Mouse (Mus musculus) stomach, embryonic 16.5 days (tissue): ENCODE results near the gene Celsr3. TPM values are rescaled to one million over a fixed set of nuclear protein-coding genes. Genes with fewer than 3 reads are reported as not detected.
A peak's percentile ranks its signal among the peaks of the same experiment; 100 is the strongest.

Experiments used
- ATAC-seq: fragments of 200-750 bp; cut with Nextera tagmentation; 2 replicates; pipeline ENCODE4 v1.8.0; 2017; ENCODE audit warnings: moderate number of reproducible peaks, moderate TSS enrichment; ENCODE audit not compliant: insufficient read depth, low FRiP score
- H3K27ac ChIP-seq: fragments of 300-500 bp; sonication (generic); 2 replicates; pipeline ENCODE4 v1.5.1; 2014; ENCODE audit warnings: low read length
- H3K27me3 ChIP-seq: fragments of 300-500 bp; sonication (generic); 2 replicates; pipeline ENCODE4 v1.6.1; 2014; ENCODE audit warnings: low read length, control low read depth, mixed read lengths; ENCODE audit not compliant: control insufficient read depth, insufficient read depth
- H3K36me3 ChIP-seq: fragments of 300-500 bp; sonication (generic); 2 replicates; pipeline ENCODE4 v1.6.1; 2014; ENCODE audit warnings: low read length; ENCODE audit not compliant: control insufficient read depth, insufficient read depth
- H3K4me1 ChIP-seq: fragments of 300-500 bp; sonication (generic); 2 replicates; pipeline ENCODE4 v1.6.1; 2014; ENCODE audit warnings: low read length, control low read depth, mixed read lengths; ENCODE audit not compliant: control insufficient read depth, insufficient read depth
- H3K4me2 ChIP-seq: fragments of 300-500 bp; sonication (generic); 2 replicates; pipeline ENCODE4 v1.6.1; 2014; ENCODE audit warnings: low read depth, low read length, mixed read lengths
- H3K4me3 ChIP-seq: fragments of 300-500 bp; sonication (generic); replicated peaks from 2 replicates; pipeline ENCODE4 v1.5.1; 2014; ENCODE audit warnings: mild to moderate bottlenecking, low read length
- H3K9ac ChIP-seq: fragments of 300-500 bp; sonication (generic); 2 replicates; pipeline ENCODE4 v1.6.1; 2014; ENCODE audit warnings: low read length
- H3K9me3 ChIP-seq: fragments of 300-500 bp; sonication (generic); replicated peaks from 2 replicates; pipeline ENCODE4 v1.6.1; 2016; ENCODE audit warnings: low read length, control low read depth; ENCODE audit not compliant: control insufficient read depth
- WGBS: fragments of 180-500 bp; shearing (Covaris S2); extraction: QIAGEN DNeasy Blood & Tissue Kit; methylation state at CpG from one replicate; pipeline ENCODE4 v1.1.7; 2014; 5-methylcytosine and 5-hydroxymethylcytosine counted together
- microRNA-seq: library from miRNA; unstranded; fragments of <30 nt; microRNA quantifications from one replicate; pipeline ENCODE4, GENCODE M21; 2016
- polyA plus RNA-seq: library from polyadenylated mRNA; unstranded; fragments of >200 nt; fragmentation: Nextera tagmentation; extraction: Ambion mirVana; gene quantifications from 2 replicates; pipeline ENCODE4 v1.2.1, GENCODE M21; 2015

Celsr3 gene
- polyA plus RNA-seq, 1 experiment from 2014 or later: 1.0 TPM

DNA sequence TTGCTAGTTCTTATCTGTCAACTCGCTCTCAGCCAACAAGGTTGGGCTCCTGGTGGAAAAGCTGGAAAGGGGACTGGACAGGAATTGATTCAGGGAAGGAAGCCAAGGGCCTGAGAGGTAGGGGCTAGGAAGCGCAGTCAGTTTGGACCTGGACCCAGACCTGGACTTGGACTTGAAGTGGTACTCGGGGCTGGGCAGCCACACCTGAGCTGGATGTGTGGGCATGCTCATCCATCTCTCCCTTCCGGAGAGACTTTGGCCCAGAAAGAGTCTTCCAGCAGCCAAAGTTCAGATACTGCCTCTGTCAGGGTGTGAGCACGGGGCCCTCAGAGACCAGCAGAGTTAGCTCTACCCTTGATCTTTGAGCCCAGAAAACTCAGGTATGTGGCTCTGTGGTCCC, 29.2 kb downstream of the Celsr3 start:
- H3K4me2 ChIP-seq: peak overlapping the region; percentile 86; the same call in 1 of the 2 replicates
- no peaks in the 10 kb centered on the region for H3K9me3 ChIP-seq
- no peak for ATAC-seq
- WGBS: 45% methylated on average over 5 of the region's 5 CpGs
- H3K27ac ChIP-seq: no peak overlapping the region
- H3K36me3 ChIP-seq: no peaks in the 10 kb centered on the region; the same call in 1 of the 2 replicates
- H3K27me3 ChIP-seq: no peaks in the 10 kb centered on the region
- peaks cover 19% of the 10 kb centered on the region for H3K4me1 ChIP-seq
- no peak overlapping the region for H3K4me3 ChIP-seq
- H3K9ac ChIP-seq: peak overlapping the region; percentile 80

DNA sequence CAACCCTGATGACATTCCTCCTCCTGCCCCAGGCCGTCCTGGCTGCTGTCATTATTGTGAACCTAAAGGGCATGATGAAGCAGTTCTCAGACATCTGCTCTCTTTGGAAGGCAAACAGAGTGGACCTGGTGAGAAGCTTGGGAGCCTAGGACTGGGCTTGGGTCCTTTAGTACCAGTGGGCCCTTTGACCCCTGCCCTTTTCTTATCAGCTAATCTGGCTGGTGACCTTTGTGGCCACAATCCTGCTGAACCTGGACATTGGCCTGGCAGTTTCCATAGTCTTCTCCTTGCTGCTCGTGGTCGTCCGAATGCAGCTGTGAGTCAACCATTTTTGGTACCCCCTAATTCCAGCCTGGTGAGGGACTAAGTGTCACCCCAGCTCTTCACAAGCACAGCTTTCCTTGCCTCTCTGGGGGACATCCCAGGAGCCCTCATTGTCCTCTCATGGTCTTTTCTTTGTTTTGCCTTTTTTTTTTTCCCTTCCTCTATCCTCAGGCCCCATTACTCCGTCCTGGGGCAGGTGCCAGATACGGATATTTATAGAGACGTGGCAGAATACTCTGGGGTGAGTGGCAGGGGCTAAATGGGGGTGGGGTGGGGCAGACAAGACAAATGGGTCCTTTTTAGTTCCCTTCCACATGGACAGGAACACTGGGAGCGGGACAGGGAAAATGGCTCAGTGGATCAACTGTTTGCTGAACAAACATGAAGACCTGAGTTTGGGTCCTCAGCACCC, 32.8 kb downstream of the Celsr3 start:
- WGBS: 67% methylated on average over 8 of the region's 8 CpGs
- no peaks in the 10 kb centered on the region for H3K9me3 ChIP-seq
- H3K27me3 ChIP-seq: no peaks in the 10 kb centered on the region
- ATAC-seq: no peak
- H3K4me1 ChIP-seq: peaks cover 11% of the 10 kb centered on the region
- no peak overlapping the region for H3K4me3 ChIP-seq
- no peak overlapping the region for H3K27ac ChIP-seq
- H3K4me2 ChIP-seq: no peak overlapping the region
- no peaks in the 10 kb centered on the region; the same call in 1 of the 2 replicates for H3K36me3 ChIP-seq
- no peak overlapping the region for H3K9ac ChIP-seq

Small RNA genes lying within 50 kb of the gene (microRNA-seq; reads per million reads assigned to microRNA genes)
- not detected for gene Gm23156

Other genes with a start within 250 kb of the Celsr3 start
- gene Wdr6, start 247.6 kb upstream of the Celsr3 start, polyA plus RNA-seq: 82.0 and 86.6 TPM in 2 replicates
- 5.6 and 7.9 TPM in 2 replicates for gene P4htm, start 228.7 kb upstream of the Celsr3 start, polyA plus RNA-seq
- gene Arih2, start 176.9 kb upstream of the Celsr3 start, polyA plus RNA-seq: 45.5 and 50.8 TPM in 2 replicates
- gene Slc25a20, start 164.2 kb upstream of the Celsr3 start, polyA plus RNA-seq: 47.7 and 47.8 TPM in 2 replicates
- 19.7 and 23.4 TPM in 2 replicates for gene Prkar2a, start 137.0 kb upstream of the Celsr3 start, polyA plus RNA-seq
- 64.8 and 65.3 TPM in 2 replicates for gene Ip6k2, start 42.5 kb upstream of the Celsr3 start, polyA plus RNA-seq
- 13.7 and 14.2 TPM in 2 replicates for gene Nckipsd, start 18.0 kb upstream of the Celsr3 start, polyA plus RNA-seq
- gene Slc26a6, start 27.0 kb downstream of the Celsr3 start, polyA plus RNA-seq: 15.5 and 16.1 TPM in 2 replicates
- gene Tmem89, start 88.3 kb downstream of the Celsr3 start, polyA plus RNA-seq: 0.27 TPM in 1 of 2 replicates, not detected in the other
- 482 and 516 TPM in 2 replicates for gene Uqcrc1, start 110.3 kb downstream of the Celsr3 start, polyA plus RNA-seq
- 6.0 and 8.5 TPM in 2 replicates for gene Col7a1, start 127.3 kb downstream of the Celsr3 start, polyA plus RNA-seq
- 0.31 and 0.40 TPM in 2 replicates for gene Ucn2, start 159.7 kb downstream of the Celsr3 start, polyA plus RNA-seq
- 10.2 and 11.2 TPM in 2 replicates for gene Pfkfb4, start 165.5 kb downstream of the Celsr3 start, polyA plus RNA-seq
- gene Shisa5, start 212.2 kb downstream of the Celsr3 start, polyA plus RNA-seq: 132 and 161 TPM in 2 replicates
- gene Trex1, start 233.4 kb downstream of the Celsr3 start, polyA plus RNA-seq: 13.7 and 15.7 TPM in 2 replicates
- gene Atrip, start 247.8 kb downstream of the Celsr3 start, polyA plus RNA-seq: 23.1 and 23.4 TPM in 2 replicates